Mouse (Mus musculus): ENCODE data around the gene Ankrd61. TPM values are rescaled to one million over a fixed set of nuclear protein-coding genes. Genes with fewer than 3 reads are reported as not detected.

Gene Ankrd61
- polyA plus RNA-seq, 1 experiment, result 0.25 TPM

GRCm38 (mm10) chr5:143908926-143909325 is 11.4 kb upstream of the Ankrd61 start:
- peaks cover 26% of the 10 kb centered on the region for H3K79me2 ChIP-seq (ENCODE audit: control insufficient read depth, insufficient read depth)
- peaks cover 8% of the 10 kb centered on the region for H3K36me3 ChIP-seq (ENCODE audit: control insufficient read depth, insufficient read depth)
- H3K27me3 ChIP-seq (ENCODE audit: control insufficient read depth, insufficient read depth, insufficient read length), result no peaks in the 10 kb centered on the region
- H3ac ChIP-seq (ENCODE audit: control insufficient read depth, insufficient read length), result peak overlapping the region; percentile 36
- peak overlapping the region; percentile 83 for H3K4me2 ChIP-seq (ENCODE audit: low read depth)
- no peak for TF ChIP-seq POLR2AphosphoS2 (IDR thresholded peaks at IDR 0.05; ENCODE audit: insufficient read length, low read depth)
- no peak for TF ChIP-seq E2F4 (IDR thresholded peaks at IDR 0.05; ENCODE audit: insufficient read depth)
- no peak for TF ChIP-seq MYOG (IDR thresholded peaks at IDR 0.05; ENCODE audit: control insufficient read depth in 1 of 3, insufficient read depth in 1 of 3, insufficient read length in 2 of 3, low read depth in 2 of 3)
- no peak for TF ChIP-seq POLR2A (IDR thresholded peaks at IDR 0.05; ENCODE audit: insufficient read length, low read depth)
- no peak for TF ChIP-seq MAX (IDR thresholded peaks at IDR 0.05; ENCODE audit: low read depth)
- TF ChIP-seq CEBPB (IDR thresholded peaks at IDR 0.05; ENCODE audit: insufficient read depth, poor library complexity, severe bottlenecking), result no peak
- TF ChIP-seq SRF (IDR thresholded peaks at IDR 0.05; ENCODE audit: control insufficient read depth, insufficient read length, low read depth), result no peak
- TF ChIP-seq USF1 (IDR thresholded peaks at IDR 0.05; ENCODE audit: low read depth), result no peak
- no peak for TF ChIP-seq MYOD1 (IDR thresholded peaks at IDR 0.05; ENCODE audit: control insufficient read depth in 1 of 3, insufficient read length in 2 of 3, low read depth in 2 of 3)
- no peak for TF ChIP-seq REST (IDR thresholded peaks at IDR 0.05; ENCODE audit: insufficient read depth, insufficient read length)
- no peak for TF ChIP-seq TCF12 (IDR thresholded peaks at IDR 0.05; ENCODE audit: insufficient read depth, poor library complexity, severe bottlenecking)
- TF ChIP-seq TCF3 (IDR thresholded peaks at IDR 0.05; ENCODE audit: insufficient read length, low read depth), result no peak
- H3K4me3 ChIP-seq, result peak overlapping the region; percentile 79

DNA sequence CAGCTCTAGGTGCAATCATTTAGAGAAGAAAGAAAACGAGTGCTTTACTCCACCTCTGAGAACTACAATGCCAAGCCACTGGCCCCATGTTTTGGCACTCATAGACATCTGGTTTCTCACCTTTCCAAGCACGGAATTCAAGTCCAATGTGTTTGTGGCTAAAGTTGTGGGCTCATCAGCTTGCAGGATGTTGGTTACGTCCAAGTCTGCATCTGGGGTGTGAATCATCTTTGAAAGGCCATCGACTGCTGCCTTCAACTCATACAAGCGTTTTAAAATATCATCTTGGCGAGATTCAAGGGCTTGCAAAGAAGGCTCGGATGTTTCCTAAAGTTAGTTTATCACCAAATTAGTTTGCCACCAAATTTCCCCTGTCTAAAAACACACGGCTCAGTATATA is 8.9 kb upstream of the Ankrd61 start:
- Histone ChIP-seq H3K4me2 (ENCODE audit: low read depth) (peak overlapping the region; percentile 38), H3ac (ENCODE audit: control insufficient read depth, insufficient read length) (no peak overlapping the region), H3K4me3 (no peak overlapping the region), H3K79me2 (ENCODE audit: control insufficient read depth, insufficient read depth) (peaks cover 26% of the 10 kb centered on the region), H3K36me3 (ENCODE audit: control insufficient read depth, insufficient read depth) (peaks cover 16% of the 10 kb centered on the region), H3K27me3 (ENCODE audit: control insufficient read depth, insufficient read depth, insufficient read length) (no peaks in the 10 kb centered on the region)
- TF ChIP-seq MYOD1 (IDR thresholded peaks at IDR 0.05; ENCODE audit: control insufficient read depth in 1 of 3, insufficient read length in 2 of 3, low read depth in 2 of 3) (no peak), MAX (IDR thresholded peaks at IDR 0.05; ENCODE audit: low read depth) (no peak), MYOG (IDR thresholded peaks at IDR 0.05; ENCODE audit: control insufficient read depth in 1 of 3, insufficient read depth in 1 of 3, insufficient read length in 2 of 3, low read depth in 2 of 3) (no peak), SRF (IDR thresholded peaks at IDR 0.05; ENCODE audit: control insufficient read depth, insufficient read length, low read depth) (no peak), CEBPB (IDR thresholded peaks at IDR 0.05; ENCODE audit: insufficient read depth, poor library complexity, severe bottlenecking) (no peak), TCF3 (IDR thresholded peaks at IDR 0.05; ENCODE audit: insufficient read length, low read depth) (no peak), USF1 (IDR thresholded peaks at IDR 0.05; ENCODE audit: low read depth) (no peak), REST (IDR thresholded peaks at IDR 0.05; ENCODE audit: insufficient read depth, insufficient read length) (no peak), POLR2AphosphoS2 (IDR thresholded peaks at IDR 0.05; ENCODE audit: insufficient read length, low read depth) (no peak), TCF12 (IDR thresholded peaks at IDR 0.05; ENCODE audit: insufficient read depth, poor library complexity, severe bottlenecking) (no peak), E2F4 (IDR thresholded peaks at IDR 0.05; ENCODE audit: insufficient read depth) (no peak), POLR2A (IDR thresholded peaks at IDR 0.05; ENCODE audit: insufficient read length, low read depth) (no peak)

- Histone ChIP-seq H3K36me3 (ENCODE audit: control insufficient read depth, insufficient read depth) (peaks cover 24% of the 10 kb centered on the region), H3K4me3 (no peak overlapping the region), H3K4me2 (ENCODE audit: low read depth) (no peak overlapping the region), H3K79me2 (ENCODE audit: control insufficient read depth, insufficient read depth) (peaks cover 21% of the 10 kb centered on the region), H3K27me3 (ENCODE audit: control insufficient read depth, insufficient read depth, insufficient read length) (no peaks in the 10 kb centered on the region), H3ac (ENCODE audit: control insufficient read depth, insufficient read length) (no peak overlapping the region)
- TF ChIP-seq MYOG (IDR thresholded peaks at IDR 0.05; ENCODE audit: control insufficient read depth in 1 of 3, insufficient read depth in 1 of 3, insufficient read length in 2 of 3, low read depth in 2 of 3), result no peak
- TF ChIP-seq POLR2A (IDR thresholded peaks at IDR 0.05; ENCODE audit: insufficient read length, low read depth), result no peak
- TF ChIP-seq TCF12 (IDR thresholded peaks at IDR 0.05; ENCODE audit: insufficient read depth, poor library complexity, severe bottlenecking), result no peak
- TF ChIP-seq POLR2AphosphoS2 (IDR thresholded peaks at IDR 0.05; ENCODE audit: insufficient read length, low read depth), result no peak
- no peak for TF ChIP-seq MAX (IDR thresholded peaks at IDR 0.05; ENCODE audit: low read depth)
- no peak for TF ChIP-seq CEBPB (IDR thresholded peaks at IDR 0.05; ENCODE audit: insufficient read depth, poor library complexity, severe bottlenecking)
- TF ChIP-seq REST (IDR thresholded peaks at IDR 0.05; ENCODE audit: insufficient read depth, insufficient read length), result no peak
- TF ChIP-seq MYOD1 (IDR thresholded peaks at IDR 0.05; ENCODE audit: control insufficient read depth in 1 of 3, insufficient read length in 2 of 3, low read depth in 2 of 3), result no peak
- no peak for TF ChIP-seq TCF3 (IDR thresholded peaks at IDR 0.05; ENCODE audit: insufficient read length, low read depth)
Measured at GRCm38 (mm10) chr5:143903813-143904212, 6.3 kb upstream of the Ankrd61 start.

GRCm38 (mm10) chr5:143902111-143902510 is 4.6 kb upstream of the Ankrd61 start:
- H3ac ChIP-seq (ENCODE audit: control insufficient read depth, insufficient read length), result no peak overlapping the region
- H3K4me3 ChIP-seq, result no peak overlapping the region
- TF ChIP-seq TCF3 (IDR thresholded peaks at IDR 0.05; ENCODE audit: insufficient read length, low read depth), result no peak
- TF ChIP-seq MYOD1 (IDR thresholded peaks at IDR 0.05; ENCODE audit: control insufficient read depth in 1 of 3, insufficient read length in 2 of 3, low read depth in 2 of 3), result peak in 2 of 3 experiments; percentile 75 to 87
- peak; percentile 9 for TF ChIP-seq POLR2AphosphoS2 (IDR thresholded peaks at IDR 0.05; ENCODE audit: insufficient read length, low read depth)
- no peak for TF ChIP-seq POLR2A (IDR thresholded peaks at IDR 0.05; ENCODE audit: insufficient read length, low read depth)
- peak; percentile 75 to 81 (median 80) for TF ChIP-seq MYOG (IDR thresholded peaks at IDR 0.05; ENCODE audit: control insufficient read depth in 1 of 3, insufficient read depth in 1 of 3, insufficient read length in 2 of 3, low read depth in 2 of 3)
- H3K79me2 ChIP-seq (ENCODE audit: control insufficient read depth, insufficient read depth), result peaks cover 6% of the 10 kb centered on the region
- no peak overlapping the region for H3K4me2 ChIP-seq (ENCODE audit: low read depth)
- H3K36me3 ChIP-seq (ENCODE audit: control insufficient read depth, insufficient read depth), result peaks cover 24% of the 10 kb centered on the region
- no peaks in the 10 kb centered on the region for H3K27me3 ChIP-seq (ENCODE audit: control insufficient read depth, insufficient read depth, insufficient read length)

DNA sequence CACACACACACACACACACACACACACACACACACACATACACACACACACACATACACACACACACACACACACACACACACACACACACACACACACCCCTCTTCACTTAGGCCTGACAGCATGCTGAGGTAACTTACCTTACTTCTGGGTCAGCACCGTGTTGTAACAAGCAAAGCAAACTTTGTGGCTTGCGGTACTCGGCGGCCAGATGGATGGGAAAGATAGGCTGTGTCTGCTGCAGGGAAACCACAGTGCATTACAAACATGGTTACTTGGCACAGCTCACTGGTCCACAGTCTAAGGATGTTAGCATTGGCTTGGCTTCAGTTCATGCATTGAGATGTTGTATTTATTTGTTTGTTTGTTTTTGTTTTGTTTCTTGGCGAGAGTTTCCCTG is 4.1 kb downstream of the Ankrd61 start:
- Histone ChIP-seq H3ac (ENCODE audit: control insufficient read depth, insufficient read length) (no peak overlapping the region), H3K79me2 (ENCODE audit: control insufficient read depth, insufficient read depth) (no peaks in the 10 kb centered on the region), H3K4me3 (no peak overlapping the region), H3K4me2 (ENCODE audit: low read depth) (no peak overlapping the region), H3K27me3 (ENCODE audit: control insufficient read depth, insufficient read depth, insufficient read length) (no peaks in the 10 kb centered on the region), H3K36me3 (ENCODE audit: control insufficient read depth, insufficient read depth) (peaks cover 23% of the 10 kb centered on the region)
- TF ChIP-seq TCF3 (IDR thresholded peaks at IDR 0.05; ENCODE audit: insufficient read length, low read depth) (no peak), POLR2A (IDR thresholded peaks at IDR 0.05; ENCODE audit: insufficient read length, low read depth) (no peak), USF1 (IDR thresholded peaks at IDR 0.05; ENCODE audit: low read depth) (no peak), E2F4 (IDR thresholded peaks at IDR 0.05; ENCODE audit: insufficient read depth) (no peak), MYOG (IDR thresholded peaks at IDR 0.05; ENCODE audit: control insufficient read depth in 1 of 3, insufficient read depth in 1 of 3, insufficient read length in 2 of 3, low read depth in 2 of 3) (no peak), MYOD1 (IDR thresholded peaks at IDR 0.05; ENCODE audit: control insufficient read depth in 1 of 3, insufficient read length in 2 of 3, low read depth in 2 of 3) (no peak), SRF (IDR thresholded peaks at IDR 0.05; ENCODE audit: control insufficient read depth, insufficient read length, low read depth) (no peak), TCF12 (IDR thresholded peaks at IDR 0.05; ENCODE audit: insufficient read depth, poor library complexity, severe bottlenecking) (no peak), CEBPB (IDR thresholded peaks at IDR 0.05; ENCODE audit: insufficient read depth, poor library complexity, severe bottlenecking) (no peak), MAX (IDR thresholded peaks at IDR 0.05; ENCODE audit: low read depth) (no peak), REST (IDR thresholded peaks at IDR 0.05; ENCODE audit: insufficient read depth, insufficient read length) (no peak), POLR2AphosphoS2 (IDR thresholded peaks at IDR 0.05; ENCODE audit: insufficient read length, low read depth) (no peak)
